Mouse (Mus musculus) adipocyte (in vitro differentiated cells): ENCODE measurements around the gene Dhx8.

Source experiments
- DNase-seq: peaks from one replicate; pipeline ENCODE4 v3.0.0-alpha.2; 2016; ENCODE audit warnings: low spot score

The Dhx8 gene

GRCm38 (mm10) chr11:101805113-101805704, 72.5 kb downstream of the Dhx8 start:
- DNase-seq: no peak

GRCm38 (mm10) chr11:101806741-101807140, 74.0 kb downstream of the Dhx8 start:
- DNase-seq: no peak

GRCm38 (mm10) chr11:101807266-101807665, 74.5 kb downstream of the Dhx8 start:
- DNase-seq: no peak

- no peak for DNase-seq
Measured at GRCm38 (mm10) chr11:101809060-101809828, 76.5 kb downstream of the Dhx8 start.

- DNase-seq: peak; percentile 78
Measured at GRCm38 (mm10) chr11:101813259-101813658, 80.5 kb downstream of the Dhx8 start.

GRCm38 (mm10) chr11:101814375-101815102, 81.8 kb downstream of the Dhx8 start:
- peak; percentile 74 for DNase-seq

- DNase-seq: no peak
Measured at GRCm38 (mm10) chr11:101815103-101816085, 82.7 kb downstream of the Dhx8 start.
